Mouse (Mus musculus) erythroid progenitor cell, adult 5-6 weeks (primary cell): ENCODE measurements around the gene Ctdsp2. TPM values are rescaled to one million over a fixed set of nuclear protein-coding genes. Genes with fewer than 3 reads are reported as not detected.

ENCODE experiments used
- ATAC-seq: replicated peaks from 2 replicates; pipeline ENCODE4 v1.8.0; 2016; ENCODE audit warnings: moderate number of reproducible peaks, mild to moderate bottlenecking, moderate TSS enrichment, inconsistent platforms; ENCODE audit not compliant: poor library complexity, low FRiP score, severe bottlenecking
- total RNA-seq, 2 experiments: library from RNA; stranded (forward) in 1 of 2; stranded (reverse) in 1 of 2; fragments of 150-400 nt in 1 of 2; fragments of 186-747, 209-891 nt in 1 of 2; gene quantifications; 2 replicates each; pipeline versions ENCODE4 v1.2.3 to v1.2.4; 2015 to 2017; ENCODE audit warnings: low replicate concordance in 2 of 2

Ctdsp2 gene
- total RNA-seq, 2 experiments from 2014 or later: 8.5 to 19.7 TPM

- no peak for ATAC-seq
Measured at GRCm38 (mm10) chr10:126962271-126962965, 16.1 kb upstream of the Ctdsp2 start.

DNA sequence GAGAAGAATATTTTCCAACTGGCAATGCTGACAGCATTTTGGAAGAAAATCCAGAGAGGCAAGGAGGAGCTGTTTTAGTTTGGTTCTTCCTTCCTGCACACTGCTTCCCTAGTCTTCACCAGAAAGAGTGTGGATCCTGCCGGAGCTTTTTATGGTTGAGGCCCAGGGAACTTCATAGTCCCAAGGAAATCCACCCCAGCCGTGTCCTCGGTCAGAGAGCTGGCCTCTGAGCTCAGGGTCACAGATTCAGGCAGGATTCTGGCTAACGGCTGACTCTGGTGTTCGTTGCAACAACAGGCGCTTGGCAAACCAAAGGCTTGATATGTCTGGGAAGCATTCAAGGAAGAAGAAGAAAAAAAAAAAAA is 15.6 kb upstream of the Ctdsp2 start:
- no peak for ATAC-seq

DNA sequence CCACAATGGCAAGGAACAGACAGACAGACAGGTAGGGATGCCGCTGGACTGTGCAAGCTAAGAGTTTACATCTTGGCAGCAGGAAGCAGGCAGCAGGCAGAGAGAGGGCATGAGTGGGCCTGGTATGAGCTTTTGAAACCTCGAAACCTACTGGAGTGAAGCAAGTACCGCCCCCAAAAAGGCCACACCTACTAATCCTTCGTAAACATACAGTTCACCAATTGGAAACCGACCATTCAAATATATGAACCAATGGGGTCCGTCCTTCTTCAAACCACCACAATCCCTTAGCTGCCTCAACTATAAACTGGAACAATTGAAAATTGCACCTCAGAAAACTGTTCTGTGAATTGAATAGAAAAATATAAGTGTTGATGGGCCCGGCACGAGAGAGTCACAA is 14.7 kb upstream of the Ctdsp2 start:
- no peak for ATAC-seq

DNA sequence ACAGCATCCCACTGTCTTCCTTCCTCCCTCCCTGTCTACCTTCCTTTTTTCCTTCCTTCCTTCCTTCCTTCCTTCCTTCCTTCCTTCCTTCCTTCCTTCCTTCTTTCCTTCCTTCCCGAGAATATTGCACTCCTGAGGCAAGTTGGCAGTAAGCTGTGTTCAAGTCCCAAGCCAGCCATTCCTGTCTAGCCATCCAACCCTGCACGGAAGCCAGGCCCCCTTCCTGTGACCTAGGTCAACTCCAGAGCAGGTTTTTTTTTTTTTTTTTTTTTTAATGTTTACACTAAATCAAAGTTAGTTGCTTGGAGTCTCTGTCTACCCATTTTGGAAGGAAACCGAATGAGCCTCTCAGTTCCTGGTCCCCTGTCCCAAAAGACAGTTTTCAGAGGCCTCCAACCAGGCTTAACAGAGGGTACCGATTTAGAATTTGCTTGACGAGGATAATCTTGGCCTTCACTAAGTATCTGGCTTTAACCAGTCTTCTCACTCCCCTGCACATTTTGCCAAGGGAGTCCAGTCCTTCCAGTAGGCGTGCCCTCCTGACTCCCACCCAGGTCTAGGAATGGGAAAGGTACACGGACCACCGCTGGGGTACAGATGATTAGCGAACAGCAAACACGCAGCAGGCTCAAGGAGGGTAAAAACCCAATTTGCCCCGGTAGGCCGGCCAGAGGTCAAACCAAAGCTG is 7.0 kb upstream of the Ctdsp2 start:
- ATAC-seq: no peak

DNA sequence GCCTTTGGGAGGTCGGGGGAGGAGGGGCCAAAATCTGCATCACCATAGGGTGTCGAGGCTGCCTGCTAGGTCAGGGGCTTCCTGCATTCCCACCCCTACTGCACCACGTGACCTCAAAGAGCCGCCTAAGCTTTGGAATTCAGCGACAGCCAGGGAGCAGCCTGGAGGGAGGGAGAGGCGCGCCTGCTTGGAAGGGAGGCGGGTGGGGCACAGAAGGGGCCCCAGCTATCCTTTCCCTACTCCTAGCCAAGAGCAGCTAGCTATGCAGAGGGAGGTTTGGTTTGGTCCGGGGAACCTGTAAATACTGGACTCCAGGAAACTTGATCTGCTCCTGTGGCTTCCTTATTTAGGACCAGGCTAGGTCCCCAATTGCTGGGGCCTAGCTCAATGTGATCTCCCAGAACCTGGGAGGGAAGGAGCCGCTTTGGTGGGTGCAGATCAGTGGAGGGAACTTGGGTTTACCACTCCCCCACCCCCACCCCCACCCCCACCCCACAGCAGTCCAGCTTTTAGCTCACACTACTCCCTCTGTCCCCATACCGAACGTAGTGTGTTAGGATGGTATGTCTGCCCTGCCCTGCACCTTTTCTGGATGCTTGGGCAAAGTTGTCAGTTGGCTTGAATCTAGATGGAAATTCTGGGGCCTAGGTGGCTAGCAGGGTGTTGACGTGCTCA is 6.3 kb upstream of the Ctdsp2 start:
- no peak for ATAC-seq

GRCm38 (mm10) chr10:126972988-126973387 is 5.5 kb upstream of the Ctdsp2 start:
- no peak for ATAC-seq

DNA sequence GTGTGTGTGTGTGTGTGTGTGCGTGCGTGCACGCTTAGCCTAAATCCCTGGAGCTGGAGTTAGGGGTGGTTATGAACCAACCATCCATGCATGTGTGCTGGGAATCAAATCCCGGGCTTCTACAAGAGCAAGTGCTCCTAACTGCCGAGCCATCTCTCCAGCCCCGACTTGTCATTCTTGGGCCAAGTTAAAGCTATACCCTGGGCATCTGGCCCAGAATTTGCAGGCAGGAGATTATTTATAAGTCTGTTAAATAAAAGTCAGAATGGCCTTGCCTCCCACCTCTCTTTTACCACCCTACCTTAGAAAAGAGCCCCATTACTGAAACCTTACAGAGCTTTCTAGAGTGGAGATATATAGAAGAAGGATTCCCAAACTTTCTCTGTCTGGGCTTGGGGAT is 2.8 kb upstream of the Ctdsp2 start:
- no peak for ATAC-seq

DNA sequence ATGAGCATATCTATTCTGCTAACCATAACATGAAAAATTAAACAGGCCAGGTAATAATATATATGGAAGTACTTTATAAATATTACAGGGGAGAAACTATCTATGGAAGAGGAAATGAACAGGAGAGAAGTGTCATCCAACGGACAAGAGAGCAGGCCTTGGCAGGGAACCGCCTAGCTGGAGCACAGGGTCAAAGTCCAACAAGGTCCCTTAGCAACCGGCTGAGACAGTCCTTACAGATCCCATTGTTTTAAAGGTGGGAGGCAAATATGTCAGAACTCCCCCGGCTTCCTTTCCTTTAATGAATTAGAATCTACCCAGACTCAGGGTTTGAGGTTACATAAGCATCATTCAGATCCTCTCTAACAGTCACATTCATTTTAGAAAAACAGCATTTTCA is 1.4 kb upstream of the Ctdsp2 start:
- ATAC-seq: no peak

DNA sequence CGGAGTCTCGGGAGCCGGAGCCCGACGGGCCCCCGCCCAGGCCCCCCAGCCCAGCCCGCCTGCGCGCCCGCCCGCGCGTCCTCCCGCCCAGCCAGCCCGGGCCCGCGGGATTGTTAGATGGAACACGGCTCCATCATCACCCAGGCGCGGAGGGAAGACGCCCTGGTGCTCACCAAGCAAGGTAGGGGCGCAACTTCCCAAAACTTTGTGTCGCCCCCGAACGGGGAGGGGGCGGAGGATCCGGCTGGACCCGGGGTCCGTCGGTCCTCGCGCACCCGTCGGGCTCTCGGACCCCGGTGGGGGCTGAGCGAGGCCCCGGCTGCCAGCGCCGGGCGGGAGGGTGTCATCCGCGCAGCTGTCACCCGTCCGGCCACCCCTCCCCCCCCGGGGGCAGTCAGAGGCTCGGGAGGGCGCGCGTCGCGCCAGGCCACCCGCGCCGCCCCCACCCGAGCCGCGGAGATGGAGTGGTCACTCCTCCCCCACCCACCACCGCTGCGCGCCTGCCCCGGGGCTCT is 661 bp downstream of the Ctdsp2 start:
- no peak for ATAC-seq

GRCm38 (mm10) chr10:126979636-126980151 is 1.2 kb downstream of the Ctdsp2 start:
- ATAC-seq: no peak

DNA sequence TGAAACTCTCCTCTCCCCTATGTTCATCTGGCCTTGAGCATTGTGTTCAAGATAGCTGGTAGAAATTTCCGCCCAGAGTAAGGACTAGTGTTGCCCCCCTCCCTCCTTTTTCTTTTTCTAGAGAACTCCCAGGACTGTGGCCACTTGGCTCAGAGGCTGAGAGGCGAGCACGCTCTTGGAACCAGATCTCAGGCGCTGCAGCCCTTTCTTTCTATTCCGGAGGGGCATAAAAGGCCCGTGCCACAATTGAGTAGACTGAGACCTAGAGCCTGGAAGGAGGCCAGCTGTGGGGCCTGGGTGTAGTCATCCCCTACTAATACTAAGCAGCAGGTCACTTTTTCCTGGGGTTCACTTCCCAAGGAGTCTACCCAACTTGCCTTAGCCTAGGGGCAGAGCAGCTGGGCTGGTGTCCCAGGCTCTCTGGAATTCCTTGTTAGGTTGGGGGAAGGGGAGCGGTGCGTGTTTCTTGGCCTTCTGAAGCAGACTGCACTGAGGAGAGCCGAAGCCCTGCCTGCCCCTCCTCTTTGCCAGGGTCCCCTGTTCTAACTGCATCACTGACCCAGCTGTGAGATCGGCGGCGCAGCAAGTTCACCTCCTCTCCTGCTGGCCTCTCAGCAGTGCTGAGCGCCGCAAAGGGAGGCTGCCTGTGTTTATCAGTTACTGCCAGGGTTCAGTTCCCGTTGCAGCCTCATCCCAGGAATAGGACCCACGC is 1.9 kb downstream of the Ctdsp2 start:
- no peak for ATAC-seq

- no peak for ATAC-seq
Measured at GRCm38 (mm10) chr10:126980933-126981530, 2.5 kb downstream of the Ctdsp2 start.

DNA sequence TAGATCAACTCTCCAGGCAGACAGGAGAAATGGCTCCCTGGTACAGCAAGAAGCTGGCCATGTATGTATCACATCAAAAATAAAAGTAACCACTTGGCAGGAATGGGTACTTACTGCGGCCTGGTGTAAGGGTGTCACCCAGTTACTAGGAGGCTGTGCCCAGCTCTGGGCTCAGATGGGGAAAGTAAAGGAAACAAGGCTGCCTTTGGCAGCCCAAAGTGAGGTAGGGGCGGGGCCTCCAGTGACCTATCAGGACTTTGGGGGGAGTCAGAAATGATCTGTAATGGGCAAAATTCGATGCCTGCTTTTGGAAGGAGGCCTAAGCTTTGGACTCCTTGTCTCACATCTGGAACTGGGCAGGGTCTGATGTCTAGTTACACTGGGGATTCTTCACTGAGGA is 3.2 kb downstream of the Ctdsp2 start:
- no peak for ATAC-seq

DNA sequence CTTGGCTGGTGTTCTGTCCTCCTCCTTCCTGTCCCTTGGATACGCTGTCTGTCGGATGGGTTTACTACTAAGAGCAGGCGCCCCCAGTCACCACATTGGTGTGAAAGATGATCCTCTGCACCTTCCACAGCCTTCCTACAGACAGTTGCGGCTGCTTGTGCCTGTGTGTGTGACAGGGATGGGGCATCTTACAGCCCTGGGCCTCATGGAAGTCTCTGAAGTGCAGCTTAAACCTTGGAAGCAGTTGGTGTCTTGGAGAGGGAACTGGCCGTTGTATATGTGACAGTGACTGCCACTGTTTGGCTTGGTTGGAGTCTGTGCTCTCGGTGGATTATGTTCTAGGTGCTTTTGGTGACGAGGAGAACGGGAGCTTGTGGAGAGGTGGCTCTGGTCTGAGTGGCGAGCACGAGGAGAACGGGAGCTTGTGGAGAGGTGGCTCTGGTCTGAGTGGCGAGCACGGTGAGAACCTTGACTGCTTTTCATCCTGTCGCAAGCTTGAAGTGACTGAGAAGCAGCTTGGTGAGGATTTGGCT is 4.7 kb downstream of the Ctdsp2 start:
- ATAC-seq: no peak

GRCm38 (mm10) chr10:126984189-126985004 is 5.9 kb downstream of the Ctdsp2 start:
- ATAC-seq: no peak

GRCm38 (mm10) chr10:126985127-126985526 is 6.6 kb downstream of the Ctdsp2 start:
- ATAC-seq: no peak

DNA sequence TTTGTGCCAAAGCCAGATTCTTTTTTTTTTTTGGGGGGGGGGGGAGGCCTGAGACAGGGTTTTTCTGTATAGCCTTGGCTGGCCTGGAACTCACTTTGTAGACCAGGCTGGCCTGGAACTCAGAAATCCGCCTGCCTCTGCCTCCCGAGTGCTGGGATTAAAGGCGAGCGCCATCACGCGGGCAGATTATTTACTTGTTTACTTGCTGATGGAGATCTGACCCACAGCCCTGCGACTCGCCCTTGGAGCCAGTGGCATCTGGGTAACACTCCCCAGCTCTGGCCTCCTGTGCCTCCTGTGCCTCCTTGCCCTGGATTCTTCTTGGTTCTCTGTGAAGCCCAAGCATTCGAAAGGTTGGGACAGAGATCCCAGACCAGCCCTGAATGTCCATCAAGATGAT is 7.1 kb downstream of the Ctdsp2 start:
- no peak for ATAC-seq

- ATAC-seq: no peak
Measured at GRCm38 (mm10) chr10:126986541-126986961, 8.0 kb downstream of the Ctdsp2 start.
